ENCODE assay signal across 15 mouse cellular contexts in genomic region chr11:104247141-104247717, GRCm38 (mm10). TPM values are rescaled to one million over a fixed set of nuclear protein-coding genes. Genes with fewer than 3 reads are reported as not detected.
DNase-seq lines count a peak whose midpoint lies in the region; ATAC-seq and TF ChIP-seq lines count a peak whose summit lies in the region.
"Had no signal": no experiment of that assay in that cellular context is flagged by ENCODE, and none has a peak within 500 bp of the region (broad histone marks: within the 10 kb centered on the region; RNA-seq: fewer than 3 reads in every experiment).

No protein-coding gene starts in this region.

- peak; percentile 27; the same call in 1 of the 2 replicates for ATAC-seq in stomach, embryonic 15.5 days (ENCODE audit: insufficient read depth, low FRiP score, low read depth)
- no peak for ATAC-seq in stomach, postnatal 0 days (ENCODE audit: low FRiP score, low TSS enrichment)
- 0 out of 2 replicates have a peak, but pooled peaks have one; percentile 47 for ATAC-seq in stomach, embryonic 16.5 days (ENCODE audit: insufficient read depth, low FRiP score)
- ATAC-seq: activated CD4-positive, CD25-positive, alpha-beta regulatory T cell, adult 4 months; forebrain, postnatal 0 days had no signal

- H3K4me3 ChIP-seq in stomach, embryonic 15.5 days (replicated peaks) = no peak overlapping the region
- H3K4me3 ChIP-seq in stomach, postnatal 0 days (ENCODE audit: low read depth, low read length) = no peak overlapping the region
- H3K4me3 ChIP-seq in stomach, embryonic 16.5 days (replicated peaks; ENCODE audit: low read length) = no peak overlapping the region
- H3K4me3 ChIP-seq: erythroblast, embryonic 14.5 days; liver, embryonic 15.5 days; midbrain, embryonic 15.5 days had no signal

- peak; percentile 19 for DNase-seq in gastrocnemius, postnatal 25 days
- DNase-seq in gastrocnemius, adult 18-20 months (ENCODE audit: low spot score) = no peak
- DNase-seq in stomach, postnatal 0 days (ENCODE audit: low spot score) = no peak
- DNase-seq in kidney, postnatal 4 days = peak; percentile 60 to 74
- no peak for DNase-seq in adipocyte (ENCODE audit: low spot score)
- DNase-seq in layer of hippocampus, adult 11-12 months (ENCODE audit: low spot score) = no peak
- DNase-seq: forebrain, postnatal 0 days; right cerebral cortex, postnatal 25 days had no signal

- H3K4me1 ChIP-seq in stomach, embryonic 15.5 days = no peaks in the 10 kb centered on the region
- no peaks in the 10 kb centered on the region for H3K4me1 ChIP-seq in stomach, postnatal 0 days (replicated peaks; ENCODE audit: control insufficient read depth, insufficient read depth)
- H3K4me1 ChIP-seq in stomach, embryonic 16.5 days (ENCODE audit: control insufficient read depth, insufficient read depth, low read length) = 0 out of 2 replicates have a peak, but pooled peaks cover 4% of the 10 kb centered on the region
- H3K4me1 ChIP-seq: liver, embryonic 15.5 days had no signal

- TF ChIP-seq CTCF in stomach, postnatal 0 days (IDR thresholded peaks at IDR 0.05; ENCODE audit: low read depth) = no peak

- H3K4me2 ChIP-seq in stomach, embryonic 15.5 days = no peak overlapping the region
- H3K4me2 ChIP-seq in stomach, postnatal 0 days (replicated peaks; ENCODE audit: low read depth) = no peak overlapping the region
- H3K4me2 ChIP-seq in stomach, embryonic 16.5 days (ENCODE audit: low read depth, low read length) = no peak overlapping the region
- H3K4me2 ChIP-seq: liver, embryonic 15.5 days; midbrain, embryonic 15.5 days had no signal

- H3K27ac ChIP-seq in stomach, embryonic 15.5 days = no peak overlapping the region
- no peak overlapping the region for H3K27ac ChIP-seq in stomach, postnatal 0 days (replicated peaks)
- H3K27ac ChIP-seq in stomach, embryonic 16.5 days (ENCODE audit: low read length) = no peak overlapping the region
- H3K27ac ChIP-seq: liver, embryonic 15.5 days; midbrain, embryonic 15.5 days had no signal

- H3K27me3 ChIP-seq in stomach, embryonic 15.5 days (replicated peaks) = no peaks in the 10 kb centered on the region
- H3K27me3 ChIP-seq in stomach, postnatal 0 days (ENCODE audit: control insufficient read depth, insufficient read depth, low read length) = no peaks in the 10 kb centered on the region
- no peaks in the 10 kb centered on the region for H3K27me3 ChIP-seq in stomach, embryonic 16.5 days (ENCODE audit: control insufficient read depth, insufficient read depth, low read length)
- H3K27me3 ChIP-seq: liver, embryonic 15.5 days; midbrain, embryonic 15.5 days had no signal

- TF ChIP-seq EP300 in stomach, postnatal 0 days (optimal IDR thresholded peaks at IDR 0.05) = no peak

- H3K9me3 ChIP-seq in stomach, embryonic 15.5 days = no peaks in the 10 kb centered on the region
- no peaks in the 10 kb centered on the region for H3K9me3 ChIP-seq in stomach, postnatal 0 days (ENCODE audit: control insufficient read depth, low read length)
- H3K9me3 ChIP-seq in stomach, embryonic 16.5 days (replicated peaks; ENCODE audit: control insufficient read depth, low read length) = no peaks in the 10 kb centered on the region
- H3K9me3 ChIP-seq: liver, embryonic 15.5 days; midbrain, embryonic 15.5 days had no signal

- 63% methylated on average over 6 of the region's 6 CpGs for WGBS in stomach, embryonic 15.5 days
- WGBS in stomach, postnatal 0 days = 69% methylated on average over 6 of the region's 6 CpGs
- WGBS in stomach, embryonic 16.5 days = 60% methylated on average over 6 of the region's 6 CpGs

- no peak overlapping the region for H3K9ac ChIP-seq in stomach, embryonic 15.5 days
- no peak overlapping the region for H3K9ac ChIP-seq in stomach, postnatal 0 days (ENCODE audit: low read length)
- H3K9ac ChIP-seq in stomach, embryonic 16.5 days (ENCODE audit: low read length) = no peak overlapping the region
- H3K9ac ChIP-seq: forebrain, postnatal 0 days; liver, embryonic 15.5 days; midbrain, embryonic 15.5 days had no signal

- H3K36me3 ChIP-seq in stomach, embryonic 15.5 days = no peaks in the 10 kb centered on the region
- no peaks in the 10 kb centered on the region for H3K36me3 ChIP-seq in stomach, postnatal 0 days (ENCODE audit: control insufficient read depth, insufficient read depth, low read length)
- H3K36me3 ChIP-seq in stomach, embryonic 16.5 days (ENCODE audit: control insufficient read depth, insufficient read depth, low read length) = no peaks in the 10 kb centered on the region
- H3K36me3 ChIP-seq: liver, embryonic 15.5 days; midbrain, embryonic 15.5 days had no signal

RNA-seq across cellular contexts. Expression of gene Mapt, which starts 16.0 kb away (rescaled TPM):
- total RNA-seq in gastrocnemius, postnatal 25 days (2021) = 10 to 100 TPM; 52.5 to 58.5 TPM
- 10 to 100 TPM; 71.8 to 85.5 TPM for total RNA-seq in gastrocnemius, adult 18-20 months (2021)
- 14.1 and 15.4 TPM in 2 replicates for polyA plus RNA-seq in stomach, embryonic 15.5 days (2015; fragmentation: Nextera tagmentation; extraction: Ambion mirVana)
- polyA plus RNA-seq in stomach, postnatal 0 days (2015; fragmentation: Nextera tagmentation; extraction: Ambion mirVana) = 6.8 and 8.2 TPM in 2 replicates
- 13.9 and 18.7 TPM in 2 replicates for polyA plus RNA-seq in stomach, embryonic 16.5 days (2015; fragmentation: Nextera tagmentation; extraction: Ambion mirVana)
- total RNA-seq: common myeloid progenitor, adult 5-6 weeks had no signal
- polyA plus RNA-seq: erythroblast, embryonic 14.5 days had no signal

Comparison
In these comparisons a context has a peak if more than half of its experiments do, and no peak if none do; other contexts are left out.
1. DNase-seq: peak in gastrocnemius, postnatal 25 days (single experiment) and kidney, postnatal 4 days (2 of 2); none in gastrocnemius, adult 18-20 months (single experiment), stomach, postnatal 0 days (single experiment), adipocyte (single experiment) and layer of hippocampus, adult 11-12 months (single experiment).